Mouse (Mus musculus): ENCODE data around the gene Stab2.

- TF ChIP-seq CTCF (IDR thresholded peaks at IDR 0.05; ENCODE audit: borderline replicate concordance, extremely low read depth, insufficient read depth, insufficient read length): no peak
- TF ChIP-seq POLR2A (IDR thresholded peaks at IDR 0.05; ENCODE audit: borderline replicate concordance, extremely low read depth, insufficient read depth, insufficient read length, poor library complexity, severe bottlenecking): no peak
These were observed 8.4 kb upstream of the Stab2 start for GRCm38 (mm10) chr10:87016151-87016692.
